Mouse (Mus musculus): ENCODE measurements around the gene Atp6v0d1.

DNA sequence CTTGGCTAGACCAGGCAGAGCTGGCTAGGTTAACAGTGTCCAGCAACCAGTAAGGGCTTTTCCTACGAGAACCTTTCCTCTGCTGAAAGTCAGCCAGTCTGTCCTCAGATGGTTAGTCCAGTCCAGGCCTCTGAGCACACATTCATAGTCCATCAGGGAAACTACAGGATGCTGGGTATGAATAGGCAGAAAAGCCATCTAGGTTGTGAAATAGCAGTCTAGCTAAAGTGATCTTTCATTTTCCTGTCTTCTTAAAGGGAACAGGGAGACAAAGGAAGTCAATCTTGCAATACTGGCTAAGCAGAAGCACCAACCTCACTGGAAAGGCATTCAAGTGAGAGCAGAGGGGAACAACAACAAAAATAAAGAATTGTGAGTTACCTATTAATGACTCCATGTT, 13.0 kb downstream of the Atp6v0d1 start:
- TF ChIP-seq POLR2A (IDR thresholded peaks at IDR 0.05; ENCODE audit: control insufficient read depth in 1 of 2, insufficient read depth in 1 of 2, low read depth in 1 of 2, low read length in 2 of 2, poor library complexity in 1 of 2) (no peak), CTCF (IDR thresholded peaks at IDR 0.05 in 2 of 3, conservative IDR thresholded peaks at IDR 0.05 in 1 of 3; ENCODE audit: control insufficient read depth in 1 of 3, insufficient read depth in 1 of 3, low read depth in 2 of 3, low read length in 3 of 3, poor library complexity in 1 of 3, severe bottlenecking in 1 of 3) (no peak), KAT2A (conservative IDR thresholded peaks at IDR 0.05; ENCODE audit: low read depth, low read length) (no peak), BHLHE40 (IDR thresholded peaks at IDR 0.05; ENCODE audit: borderline replicate concordance, low read depth, low read length) (no peak)

Measured in MEL (cell line).